Comparison of ENCODE assay signal across 13 mouse cellular contexts in the genomic region with DNA sequence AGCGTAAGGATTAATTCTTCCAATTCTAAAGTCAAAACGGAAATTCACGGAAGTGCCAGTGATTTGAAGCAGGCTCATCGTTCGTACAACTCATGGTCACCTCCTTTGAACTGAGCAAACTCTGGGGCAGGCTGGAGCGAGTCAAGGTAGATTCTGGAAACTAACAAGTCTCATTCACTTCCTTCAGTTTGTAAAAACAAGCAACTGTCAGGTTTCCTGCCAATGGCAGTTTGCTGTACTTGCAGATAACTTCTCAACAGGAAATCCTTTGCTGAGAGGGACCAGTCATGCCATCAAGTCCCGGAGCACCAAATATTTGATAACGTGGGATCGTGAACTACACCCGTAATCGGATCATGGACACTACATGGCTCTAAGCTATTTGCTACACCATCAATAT. TPM values are rescaled to one million over a fixed set of nuclear protein-coding genes. Genes with fewer than 3 reads are reported as not detected.
A peak's percentile ranks its signal among the peaks of the same experiment; 100 is the strongest.
DNase-seq lines count a peak whose midpoint lies in the region; ATAC-seq and TF ChIP-seq lines count a peak whose summit lies in the region.
"Had no signal": no experiment of that assay in that cellular context is flagged by ENCODE, and none has a peak within 500 bp of the region (broad histone marks: within the 10 kb centered on the region; RNA-seq: fewer than 3 reads in every experiment).

No protein-coding gene starts in this region.

- no peak overlapping the region for H3K4me2 ChIP-seq in hindbrain, postnatal 0 days (ENCODE audit: low read depth, low read length)
- H3K4me2 ChIP-seq: hindbrain, embryonic 15.5 days; midbrain, embryonic 13.5 days; neural tube, embryonic 12.5 days had no signal

- no peaks in the 10 kb centered on the region for H3K36me3 ChIP-seq in hindbrain, postnatal 0 days (ENCODE audit: insufficient read depth, low read length)
- H3K36me3 ChIP-seq: hindbrain, embryonic 15.5 days; midbrain, embryonic 13.5 days; neural tube, embryonic 12.5 days had no signal

- 83% methylated on average over 11 of the region's 11 CpGs for WGBS in hindbrain, postnatal 0 days

- peaks cover 28% of the 10 kb centered on the region for H3K4me1 ChIP-seq in brown adipose tissue, adult 24 weeks (ENCODE audit: control insufficient read depth, insufficient read depth, insufficient read length, low read length)
- H3K4me1 ChIP-seq in hindbrain, postnatal 0 days (ENCODE audit: insufficient read depth, low read length) = peaks cover 13% of the 10 kb centered on the region

- no peak overlapping the region for H3K9ac ChIP-seq in hindbrain, postnatal 0 days (replicated peaks; ENCODE audit: low read length)
- H3K9ac ChIP-seq: hindbrain, embryonic 15.5 days; midbrain, embryonic 13.5 days; neural tube, embryonic 12.5 days had no signal

- intact Hi-C loops in heart, postnatal 10 days (cut with DNase I) = loop anchor here (2.0 kb wide), 1 partner anchor 15 kb away; no protein-coding TSS in a partner anchor

- peak; percentile 33 for DNase-seq in heart, adult 8-10 months (ENCODE audit: low spot score)
- DNase-seq in heart, postnatal 10 days = no peak
- peak; percentile 30 to 32 for DNase-seq in B cell, adult 2 months
- DNase-seq in naive thymus-derived CD4-positive, alpha-beta T cell, adult 2 months (ENCODE audit: low read depth) = peak; percentile 80
- DNase-seq in hindbrain, postnatal 0 days (ENCODE audit: low spot score) = no peak
- DNase-seq in right cerebral cortex, postnatal 14 days = no peak
- no peak for DNase-seq in embryo, embryonic 10.5 days (ENCODE audit: low spot score)
- DNase-seq: layer of hippocampus, postnatal 36 days had no signal

- no peaks in the 10 kb centered on the region for H3K9me3 ChIP-seq in hindbrain, postnatal 0 days (ENCODE audit: low read length)
- H3K9me3 ChIP-seq: hindbrain, embryonic 15.5 days; midbrain, embryonic 13.5 days; neural tube, embryonic 12.5 days had no signal

- peak overlapping the region; percentile 47 for H3K27ac ChIP-seq in brown adipose tissue, adult 24 weeks (replicated peaks; ENCODE audit: low read depth, low read length)
- H3K27ac ChIP-seq in hindbrain, postnatal 0 days = no peak overlapping the region
- H3K27ac ChIP-seq: hindbrain, embryonic 15.5 days; kidney, postnatal 0 days; midbrain, embryonic 13.5 days; neural tube, embryonic 12.5 days had no signal

- no peak overlapping the region for H3K4me3 ChIP-seq in brown adipose tissue, adult 24 weeks (ENCODE audit: insufficient read depth, low read depth, low read length)
- H3K4me3 ChIP-seq in hindbrain, postnatal 0 days (ENCODE audit: low read length) = no peak overlapping the region
- H3K4me3 ChIP-seq: hindbrain, embryonic 15.5 days; midbrain, embryonic 13.5 days; neural tube, embryonic 12.5 days had no signal

- ATAC-seq in hindbrain, postnatal 0 days = no peak
- ATAC-seq: midbrain, embryonic 13.5 days had no signal

- H3K27me3 ChIP-seq in hindbrain, postnatal 0 days (ENCODE audit: insufficient read depth, low read length) = no peaks in the 10 kb centered on the region
- H3K27me3 ChIP-seq: hindbrain, embryonic 15.5 days; midbrain, embryonic 13.5 days; neural tube, embryonic 12.5 days had no signal

- TF ChIP-seq CTCF in hindbrain, postnatal 0 days (IDR thresholded peaks at IDR 0.05; ENCODE audit: low read depth) = no peak

RNA-seq across cellular contexts. Expression of a gene that starts 3.9 kb away (rescaled TPM):
- 100 to 1,000 TPM in 3 of 4 experiments, 10 to 100 TPM in 1; 98.7 to 128 (median 104) TPM for total RNA-seq in heart, adult 8-10 months (2022)
- total RNA-seq in heart, postnatal 10 days (2021) = 100 to 1,000 TPM; 128 to 143 TPM
- 21.5 and 28.9 TPM in 2 replicates for polyA plus RNA-seq in brown adipose tissue, adult 24 weeks (2012; ENCODE audit: insufficient read depth, insufficient read length, missing spikeins)
- total RNA-seq in hindbrain, postnatal 0 days (2014; rRNA removed) = 40.6 and 50.4 TPM in 2 replicates
- 69.0 and 70.5 TPM in 2 replicates for polyA plus RNA-seq in hindbrain, postnatal 0 days (2015; fragmentation: Nextera tagmentation; extraction: Ambion mirVana)

Comparison
In these comparisons a context has a peak if more than half of its experiments do, and no peak if none do; other contexts are left out.
1. DNase-seq: peak in heart, adult 8-10 months (single experiment), B cell, adult 2 months (2 of 2) and naive thymus-derived CD4-positive, alpha-beta T cell, adult 2 months (single experiment); none in heart, postnatal 10 days (0 of 2), hindbrain, postnatal 0 days (single experiment), right cerebral cortex, postnatal 14 days (single experiment) and embryo, embryonic 10.5 days (single experiment).